Mouse (Mus musculus) forebrain, embryonic 10.5 days (tissue): ENCODE data around the gene Tomm20. TPM values are rescaled to one million over a fixed set of nuclear protein-coding genes. Genes with fewer than 3 reads are reported as not detected.
"Not testable (repeated sequence)": the region's sequence is repeated elsewhere in the genome, so short reads cannot be mapped to it uniquely, and the experiment has no call there.

ENCODE experiments used
- DNase-seq: peaks from one replicate; pipeline ENCODE4 v3.0.0-alpha.2; 2017; ENCODE audit warnings: low spot score; ENCODE audit errors: extremely low spot score
- H3K27ac ChIP-seq: fragments of 300-500 bp; sonication (generic); 2 replicates; pipeline ENCODE4 v1.5.1; 2016; ENCODE audit warnings: mild to moderate bottlenecking
- H3K27me3 ChIP-seq: fragments of 300-500 bp; sonication (generic); 2 replicates; pipeline ENCODE4 v1.6.1; 2016; ENCODE audit warnings: mild to moderate bottlenecking; ENCODE audit not compliant: poor library complexity, severe bottlenecking
- H3K36me3 ChIP-seq: fragments of 300-500 bp; sonication (generic); replicated peaks from 2 replicates; pipeline ENCODE4 v1.6.1; 2016; ENCODE audit warnings: mild to moderate bottlenecking, moderate library complexity
- H3K4me1 ChIP-seq: fragments of 300-500 bp; sonication (generic); 2 replicates; pipeline ENCODE4 v1.6.1; 2016
- H3K4me3 ChIP-seq: fragments of 300-500 bp; sonication (generic); 2 replicates; pipeline ENCODE4 v1.5.1; 2016; ENCODE audit warnings: mild to moderate bottlenecking, moderate library complexity
- H3K9me3 ChIP-seq: fragments of 300-500 bp; sonication (generic); 2 replicates; pipeline ENCODE4 v1.6.1; 2016; ENCODE audit warnings: mild to moderate bottlenecking, moderate library complexity
- WGBS: fragments of 180-500 bp; shearing (Covaris S2); methylation state at CpG from one replicate; pipeline ENCODE4 v1.1.7; 2016; 5-methylcytosine and 5-hydroxymethylcytosine counted together
- polyA plus RNA-seq: library from polyadenylated mRNA; unstranded; fragments of >200 nt; fragmentation: Nextera tagmentation; extraction: Ambion mirVana; gene quantifications from 2 replicates; pipeline ENCODE4 v1.2.1, GENCODE M21; 2016

Tomm20 gene
- 294 and 298 TPM in 2 replicates for polyA plus RNA-seq

DNA sequence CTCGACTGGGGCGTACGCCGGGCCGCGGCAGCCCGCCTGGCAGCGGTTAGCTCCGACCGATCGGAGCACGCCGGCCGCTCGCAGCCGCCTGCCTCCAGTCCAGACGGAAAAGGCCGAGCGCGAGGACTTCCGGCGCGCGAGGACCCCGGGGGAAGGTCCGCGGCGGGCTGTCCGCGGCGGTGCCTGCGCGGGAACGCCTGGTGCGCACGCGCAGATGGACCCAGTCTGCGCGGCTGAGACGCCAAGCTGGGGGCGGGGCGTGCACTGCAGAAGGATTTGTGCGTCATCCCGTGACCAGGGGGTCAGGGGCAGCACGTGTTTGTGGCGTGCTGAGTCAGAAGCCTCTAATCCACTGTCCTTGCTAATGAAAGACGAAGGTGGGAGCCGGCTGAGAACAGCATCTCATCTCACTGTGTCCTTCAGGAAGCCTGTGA, at the start of gene Tomm20:
Gene Tomm20, minus strand, starts transcription at position 115 of the 434 bp plus-strand sequence.
- Histone ChIP-seq H3K27me3 (no peaks in the 10 kb centered on the region), H3K9me3 (no peaks in the 10 kb centered on the region), H3K36me3 (peaks cover 63% of the 10 kb centered on the region), H3K4me3 (peak within 1 kb of the TSS; percentile 68), H3K27ac (peak within 1 kb of the TSS; percentile 94), H3K4me1 (peaks cover 22% of the 10 kb centered on the region)
- DNase-seq: peak; percentile 93
- WGBS: under 1% methylated on average over 48 of the region's 48 CpGs

DNA sequence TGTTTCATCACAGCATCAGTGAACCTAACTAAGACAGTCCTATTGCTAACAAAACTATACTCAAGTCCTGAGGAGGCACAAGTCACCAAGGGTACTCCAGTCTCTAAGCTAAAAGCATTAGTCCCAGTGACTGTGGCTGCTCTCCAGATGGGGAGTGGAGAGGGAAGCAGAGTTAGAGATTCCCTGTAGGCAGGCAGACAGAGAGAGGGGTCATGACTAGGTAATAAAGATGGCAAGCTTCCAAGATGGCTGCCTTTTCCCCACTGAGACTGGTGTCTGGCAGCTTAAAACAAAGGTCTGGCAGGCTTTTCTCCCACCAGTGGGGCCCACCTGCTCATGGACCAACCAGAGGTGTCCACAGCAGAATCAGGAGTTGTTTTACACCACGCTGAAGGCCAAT, 48.9 kb upstream of the Tomm20 start:
- no peak for DNase-seq
- WGBS: 71% methylated on average over 1 of the region's 1 CpGs
- H3K4me1 ChIP-seq: no peaks in the 10 kb centered on the region
- H3K9me3 ChIP-seq: no peaks in the 10 kb centered on the region
- H3K36me3 ChIP-seq: no peaks in the 10 kb centered on the region
- H3K27ac ChIP-seq: no peak overlapping the region
- no peak overlapping the region for H3K4me3 ChIP-seq
- H3K27me3 ChIP-seq: no peaks in the 10 kb centered on the region

DNA sequence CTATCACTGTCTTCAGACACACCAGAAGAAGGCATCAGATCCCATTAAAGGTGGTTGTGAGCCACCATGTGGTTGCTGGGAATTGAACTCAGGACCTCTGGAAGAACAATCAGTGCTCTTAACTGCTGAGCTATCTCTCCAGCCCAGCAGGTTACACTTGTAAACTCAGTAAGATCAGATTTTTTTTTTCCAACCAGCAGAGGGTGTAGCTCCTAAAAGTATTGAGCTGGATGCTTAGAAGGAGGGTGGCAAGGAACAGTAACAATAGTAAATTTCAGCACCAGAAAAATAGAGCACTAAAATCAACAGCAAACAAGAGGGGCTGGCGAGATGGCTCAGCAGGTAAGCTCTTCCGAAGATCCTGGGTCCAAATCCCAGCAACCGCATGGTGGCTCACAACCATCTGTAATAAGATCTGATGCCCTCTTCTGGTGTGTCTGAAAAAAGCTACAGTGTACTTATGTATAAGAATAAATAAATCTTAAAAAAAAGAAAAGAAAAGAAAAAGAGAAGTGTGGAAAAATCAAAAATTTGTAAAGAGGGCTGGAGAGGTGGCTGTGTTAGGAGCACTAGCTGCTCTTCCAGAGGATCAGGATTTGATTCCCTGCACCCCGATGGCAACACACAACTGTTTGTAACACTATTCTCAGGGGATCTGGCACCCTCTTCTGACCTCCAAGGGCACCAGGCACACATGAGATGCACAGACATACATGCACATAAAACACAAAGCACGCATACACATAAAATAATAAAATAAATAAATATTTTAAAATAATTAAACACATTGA, 43.9 kb upstream of the Tomm20 start:
- H3K27me3 ChIP-seq: peaks cover 4% of the 10 kb centered on the region; the same call in 1 of the 2 replicates
- no peak overlapping the region for H3K4me3 ChIP-seq
- 0 out of 2 replicates have a peak, but pooled peaks cover 2% of the 10 kb centered on the region for H3K4me1 ChIP-seq
- WGBS: 74% methylated on average over 5 of the region's 5 CpGs
- no peak overlapping the region for H3K27ac ChIP-seq
- no peaks in the 10 kb centered on the region for H3K9me3 ChIP-seq
- no peak for DNase-seq
- H3K36me3 ChIP-seq: no peaks in the 10 kb centered on the region

DNA sequence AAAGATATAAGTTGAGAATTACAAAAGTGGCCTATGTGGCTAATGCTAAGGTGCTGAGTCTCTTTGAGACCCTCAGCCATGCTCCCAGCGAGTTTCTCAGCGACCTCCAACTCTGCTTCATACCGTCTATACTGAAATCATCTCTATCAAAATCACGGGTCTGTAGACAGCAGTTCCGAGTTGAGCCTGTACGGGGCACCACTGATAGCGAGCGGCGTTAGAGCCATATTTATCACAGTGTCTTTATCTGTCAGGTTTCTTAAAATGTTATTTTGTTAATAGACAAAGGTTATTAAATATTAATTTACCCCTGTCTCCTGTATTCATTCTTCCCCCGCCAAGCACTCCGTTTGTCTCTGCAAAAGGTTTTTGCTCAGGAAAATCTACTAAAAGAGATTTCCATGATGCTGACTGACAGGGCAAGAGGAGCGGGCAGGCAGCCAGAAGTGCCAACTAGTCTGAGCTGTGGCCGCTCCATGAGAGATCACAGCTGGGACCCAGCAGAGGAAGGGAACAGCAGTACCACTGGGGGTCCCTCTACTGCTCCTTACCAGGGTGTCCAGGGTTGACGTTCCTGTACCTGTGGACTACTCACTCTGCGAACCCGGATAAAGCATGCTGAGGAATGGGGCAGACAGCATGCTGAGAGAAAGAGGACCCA, 42.8 kb upstream of the Tomm20 start:
- Histone ChIP-seq H3K9me3 (no peaks in the 10 kb centered on the region), H3K36me3 (no peaks in the 10 kb centered on the region), H3K4me1 (0 out of 2 replicates have a peak, but pooled peaks cover 2% of the 10 kb centered on the region), H3K27ac (no peak overlapping the region), H3K4me3 (no peak overlapping the region), H3K27me3 (peaks cover 4% of the 10 kb centered on the region; the same call in 1 of the 2 replicates)
- DNase-seq: no peak
- 72% methylated on average over 16 of the region's 16 CpGs for WGBS

DNA sequence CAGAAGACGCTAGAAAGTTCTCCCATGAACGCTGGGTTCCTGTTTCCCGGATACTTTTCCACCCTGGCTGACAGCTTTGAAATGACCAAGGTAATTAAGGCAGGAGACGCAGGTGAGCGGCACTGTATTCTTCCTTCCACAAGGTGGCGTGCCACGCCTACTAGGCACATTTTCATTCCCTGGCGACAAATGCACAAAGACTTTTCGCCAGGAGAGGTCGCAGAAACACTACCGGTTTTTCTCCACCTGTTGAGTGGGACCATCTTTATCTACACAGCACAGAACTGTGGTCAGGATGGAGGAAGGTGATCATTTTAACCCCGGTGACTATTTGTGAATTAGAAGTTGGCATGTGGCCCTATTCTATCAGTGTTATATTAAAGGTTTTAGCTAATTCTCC, 40.9 kb upstream of the Tomm20 start:
- H3K4me3 ChIP-seq: no peak overlapping the region
- 4% methylated on average over 12 of the region's 12 CpGs for WGBS
- H3K27ac ChIP-seq: no peak overlapping the region
- no peaks in the 10 kb centered on the region for H3K9me3 ChIP-seq
- no peaks in the 10 kb centered on the region for H3K36me3 ChIP-seq
- peaks cover 4% of the 10 kb centered on the region; the same call in 1 of the 2 replicates for H3K27me3 ChIP-seq
- DNase-seq: peak; percentile 80
- H3K4me1 ChIP-seq: 0 out of 2 replicates have a peak, but pooled peaks cover 2% of the 10 kb centered on the region

DNA sequence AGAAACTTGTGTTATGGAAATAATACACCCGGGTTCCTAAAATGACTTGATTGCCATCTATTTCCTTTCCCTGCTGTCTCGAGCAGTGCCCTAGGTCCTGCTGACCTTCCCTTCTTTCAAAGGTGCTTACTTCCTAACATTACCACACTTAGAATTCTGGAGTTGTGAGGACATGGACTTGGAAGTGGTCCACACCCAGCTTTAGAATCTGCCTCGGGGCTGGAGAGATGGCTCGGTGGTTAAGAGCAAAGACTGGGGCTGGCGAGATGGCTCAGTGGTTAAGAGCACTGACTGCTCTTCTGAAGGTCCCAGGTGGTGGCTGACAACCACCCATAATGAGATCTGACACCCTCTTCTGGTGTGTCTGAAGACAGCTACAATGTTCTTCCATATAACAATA, 34.4 kb upstream of the Tomm20 start:
- WGBS: 69% methylated on average over 5 of the region's 5 CpGs
- Histone ChIP-seq H3K4me1 (peaks cover 9% of the 10 kb centered on the region), H3K27me3 (peaks cover 40% of the 10 kb centered on the region), H3K27ac (no peak overlapping the region), H3K9me3 (no peaks in the 10 kb centered on the region), H3K36me3 (no peaks in the 10 kb centered on the region), H3K4me3 (no peak overlapping the region)
- DNase-seq: no peak

DNA sequence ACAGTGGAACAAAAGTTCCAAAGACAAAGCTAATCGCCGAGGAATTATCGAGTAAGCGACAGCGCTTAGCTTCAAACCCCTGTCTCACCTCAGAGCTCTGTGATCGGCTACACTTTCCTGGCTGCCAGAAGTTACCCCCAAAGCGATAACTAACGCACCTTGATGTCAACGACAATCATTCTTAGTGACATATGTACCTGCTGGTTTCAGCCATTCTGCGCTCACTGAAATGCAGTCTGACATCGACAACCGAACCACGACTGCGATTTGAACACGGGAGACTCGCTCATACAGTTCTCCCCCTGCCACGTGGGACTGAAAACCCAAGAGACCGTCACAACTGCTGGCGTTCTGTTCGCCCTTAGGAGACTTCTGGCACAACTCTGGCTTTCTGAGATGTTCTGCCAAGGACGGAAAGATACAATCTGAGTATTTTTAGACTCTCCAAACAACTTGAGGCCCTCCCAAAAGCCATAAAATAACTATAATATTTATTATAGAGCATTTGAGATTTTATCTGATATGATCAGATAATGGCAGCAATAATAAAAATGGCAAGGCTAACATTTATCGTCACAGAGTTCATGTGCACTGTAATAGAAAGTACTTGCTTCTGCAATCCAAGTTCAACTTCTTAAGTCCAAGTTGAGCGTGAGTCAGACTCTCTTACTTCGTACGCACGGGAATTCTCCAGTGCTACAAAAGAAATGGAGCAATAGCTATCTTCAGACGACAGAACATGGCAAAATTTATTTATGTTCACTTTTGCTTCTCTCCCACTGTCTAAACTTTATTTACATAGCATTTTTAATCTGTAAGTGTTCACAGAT, 33.7 kb upstream of the Tomm20 start:
- DNase-seq: no peak
- H3K27ac ChIP-seq: no peak overlapping the region
- 28% methylated on average over 27 of the region's 27 CpGs for WGBS
- peak overlapping the region; percentile 49 for H3K4me3 ChIP-seq
- no peaks in the 10 kb centered on the region for H3K36me3 ChIP-seq
- peaks cover 9% of the 10 kb centered on the region for H3K4me1 ChIP-seq
- H3K27me3 ChIP-seq: peaks cover 40% of the 10 kb centered on the region
- H3K9me3 ChIP-seq: no peaks in the 10 kb centered on the region

DNA sequence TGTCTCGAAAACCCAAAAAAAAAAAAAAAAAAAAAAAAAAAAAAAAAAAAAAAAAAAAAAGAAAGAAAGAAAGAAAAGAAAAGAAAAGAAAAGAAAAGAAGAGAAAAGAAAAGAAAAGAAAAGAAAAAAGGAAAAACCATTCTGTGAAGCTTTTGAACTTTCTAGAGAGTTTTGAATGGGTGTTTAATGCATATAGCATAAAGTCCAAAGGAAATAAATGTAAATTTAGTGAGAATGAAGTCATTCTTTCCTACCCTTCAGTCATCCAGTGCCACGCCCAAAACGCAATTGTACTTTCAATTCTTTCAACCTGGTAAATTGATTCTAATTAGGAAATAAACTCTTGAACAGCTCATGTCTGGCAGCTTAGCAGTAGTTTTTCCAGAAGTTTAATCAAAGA, 32.9 kb upstream of the Tomm20 start:
- H3K4me3 ChIP-seq: 0 out of 2 replicates have a peak overlapping the region, but pooled peaks have one; percentile 49
- whole genome bisulfite sequencing: 52% methylated on average over 3 of the region's 3 CpGs

DNA sequence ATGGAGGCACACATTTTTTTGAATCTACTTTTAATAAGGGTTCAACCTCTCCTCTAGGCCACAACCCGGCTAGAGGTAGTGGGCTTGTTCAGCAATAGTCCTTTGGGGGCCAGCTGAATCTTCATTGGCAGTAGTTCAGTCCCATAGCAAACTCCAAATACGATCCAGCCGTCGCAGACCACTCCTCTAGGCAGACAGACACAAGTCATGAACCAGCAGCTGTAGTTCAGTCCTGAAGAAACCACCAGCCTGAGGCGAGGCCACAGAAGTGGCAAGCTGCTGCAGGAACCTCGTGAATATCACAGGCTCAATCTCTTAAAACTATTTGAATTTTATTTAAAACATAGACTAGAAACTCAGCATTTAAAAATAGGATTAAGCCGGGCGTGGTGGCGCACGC, 32.4 kb upstream of the Tomm20 start:
- 85% methylated on average over 10 of the region's 10 CpGs for WGBS

More for the DNA sequence above, 32.9 kb upstream of the Tomm20 start:
- not testable (repeated sequence) for H3K36me3 ChIP-seq, H3K4me1 ChIP-seq, DNase-seq, H3K9me3 ChIP-seq, H3K27ac ChIP-seq
- peaks cover 40% of the 10 kb centered on the region for H3K27me3 ChIP-seq

DNA sequence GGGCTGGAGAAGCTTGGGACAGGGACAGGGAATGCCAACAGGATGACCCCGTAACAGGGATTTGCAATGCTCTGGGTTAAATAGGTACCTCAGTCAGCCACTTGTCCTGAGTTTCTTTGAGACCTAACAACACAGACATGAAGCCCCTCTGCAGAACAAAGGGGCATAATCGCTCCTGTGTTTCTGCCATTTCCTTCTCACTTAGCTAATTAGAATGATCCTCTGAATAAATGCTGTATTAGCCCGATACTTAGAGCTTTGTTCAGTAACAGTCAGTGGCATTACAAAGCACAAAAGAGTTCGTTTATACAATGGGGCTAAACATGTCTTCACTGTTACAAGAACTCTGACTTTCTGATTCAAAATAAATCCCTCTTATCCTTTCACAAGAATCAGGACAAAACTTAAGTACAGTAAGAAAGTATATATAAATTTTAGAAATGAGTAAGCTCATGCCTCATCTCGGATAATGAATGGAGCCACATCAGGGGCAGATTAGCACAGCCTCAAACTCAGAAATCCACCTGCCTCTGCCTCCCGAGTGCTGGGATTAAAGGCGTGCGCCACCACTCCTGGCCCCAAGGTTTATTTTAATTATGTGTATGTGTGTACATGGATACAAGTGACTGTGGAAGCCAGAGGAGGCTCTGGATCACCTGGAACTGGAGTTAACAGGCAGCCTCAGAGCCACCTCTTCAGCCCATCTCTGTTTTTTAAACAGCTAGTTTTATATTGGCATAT, 31.1 kb upstream of the Tomm20 start:
- Histone ChIP-seq H3K4me1 (peaks cover 9% of the 10 kb centered on the region), H3K9me3 (no peaks in the 10 kb centered on the region), H3K36me3 (no peaks in the 10 kb centered on the region), H3K4me3 (no peak overlapping the region), H3K27me3 (peaks cover 40% of the 10 kb centered on the region), H3K27ac (no peak overlapping the region)
- no peak for DNase-seq
- WGBS: 65% methylated on average over 8 of the region's 8 CpGs

More for the DNA sequence above, 32.4 kb upstream of the Tomm20 start:
- Histone ChIP-seq H3K27ac (no peak overlapping the region), H3K27me3 (peaks cover 40% of the 10 kb centered on the region), H3K9me3 (no peaks in the 10 kb centered on the region), H3K4me3 (no peak overlapping the region), H3K4me1 (peaks cover 9% of the 10 kb centered on the region), H3K36me3 (no peaks in the 10 kb centered on the region)
- DNase-seq: no peak

DNA sequence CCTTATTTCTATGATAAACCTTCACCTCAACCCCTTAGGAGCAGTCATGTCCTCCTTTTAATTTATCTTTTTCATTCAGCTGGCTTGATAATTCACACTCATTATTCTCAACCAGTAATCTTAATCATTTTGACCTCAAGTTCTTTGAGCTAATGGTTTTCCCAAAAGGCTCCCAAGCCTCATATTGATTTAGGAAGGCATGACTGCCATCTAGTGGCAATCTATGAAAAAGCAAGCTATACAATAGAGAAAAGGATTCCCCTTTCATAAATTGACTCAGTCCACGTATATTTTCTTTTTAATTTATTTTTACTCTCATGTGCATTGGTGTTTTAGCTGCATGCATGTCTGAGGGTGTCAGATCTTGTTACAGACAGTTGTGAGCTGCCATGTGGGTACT, 30.1 kb upstream of the Tomm20 start:
- DNase-seq: no peak
- Histone ChIP-seq H3K4me1 (peaks cover 16% of the 10 kb centered on the region), H3K27me3 (peaks cover 40% of the 10 kb centered on the region)

DNA sequence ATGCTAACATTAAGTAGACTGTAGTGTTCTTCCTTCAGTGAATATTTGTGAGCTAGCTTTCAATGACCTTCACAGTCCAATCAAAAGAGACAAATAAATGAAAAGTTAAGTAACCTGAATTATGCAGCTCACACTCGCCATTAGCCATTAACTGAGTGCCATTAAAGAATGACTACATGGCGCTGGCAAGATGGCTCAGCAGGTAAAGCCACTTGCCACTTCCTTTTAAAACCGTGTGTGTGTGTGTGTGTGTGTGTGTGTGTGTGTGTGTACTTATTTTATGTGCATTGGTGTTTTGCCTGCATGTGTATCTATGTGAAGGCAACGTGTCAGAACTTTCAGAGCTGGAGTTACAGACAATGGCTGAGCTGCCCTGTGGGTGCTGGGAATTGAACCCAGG, 28.9 kb upstream of the Tomm20 start:
- H3K27ac ChIP-seq: no peak overlapping the region
- H3K4me3 ChIP-seq: no peak overlapping the region
- peaks cover 28% of the 10 kb centered on the region for H3K27me3 ChIP-seq
- peaks cover 28% of the 10 kb centered on the region for H3K4me1 ChIP-seq
- H3K9me3 ChIP-seq: no peaks in the 10 kb centered on the region
- WGBS: 89% methylated on average over 4 of the region's 4 CpGs
- no peaks in the 10 kb centered on the region for H3K36me3 ChIP-seq
- no peak for DNase-seq

More for the DNA sequence above, 30.1 kb upstream of the Tomm20 start:
- no peak overlapping the region for H3K4me3 ChIP-seq
- 25% methylated on average over 1 of the region's 1 CpGs for WGBS
- no peak overlapping the region for H3K27ac ChIP-seq
- H3K36me3 ChIP-seq: no peaks in the 10 kb centered on the region
- H3K9me3 ChIP-seq: no peaks in the 10 kb centered on the region
